Mouse (Mus musculus): ENCODE measurements at regions not wholly inside any gene's neighbourhood (a gene's known extent, or its start where the extent isn't known, plus 50 kb on each side); places are given as distances from the start of the nearest gene placed in this dataset.

- TF ChIP-seq CTCF (IDR thresholded peaks at IDR 0.05; ENCODE audit: insufficient read depth, low read length) (no peak), POLR2A (IDR thresholded peaks at IDR 0.05; ENCODE audit: borderline replicate concordance, extremely low read depth, low read depth, low read length) (no peak)
Observed at GRCm38 (mm10) chr1:35469185-35469753, 598.9 kb upstream of the Hs6st1 start.

All from lung, adult 2 months (tissue).